Mouse (Mus musculus) ES-CJ7 (cell line): ENCODE measurements at regions not wholly inside any gene's neighbourhood (a gene's known extent, or its start where the extent isn't known, plus 50 kb on each side); places are given as distances from the start of the nearest gene placed in this dataset.

Experiments used
- DNase-seq: peaks from one replicate; pipeline ENCODE4 v3.0.0; 2011; ENCODE audit warnings: low read depth, low spot score

- no peak for DNase-seq
Observed at GRCm38 (mm10) chr3:66433216-66433615, 136.6 kb upstream of the Veph1 start.

- DNase-seq, result no peak
Observed at GRCm38 (mm10) chr3:66430187-66430586, 133.6 kb upstream of the Veph1 start.

DNA sequence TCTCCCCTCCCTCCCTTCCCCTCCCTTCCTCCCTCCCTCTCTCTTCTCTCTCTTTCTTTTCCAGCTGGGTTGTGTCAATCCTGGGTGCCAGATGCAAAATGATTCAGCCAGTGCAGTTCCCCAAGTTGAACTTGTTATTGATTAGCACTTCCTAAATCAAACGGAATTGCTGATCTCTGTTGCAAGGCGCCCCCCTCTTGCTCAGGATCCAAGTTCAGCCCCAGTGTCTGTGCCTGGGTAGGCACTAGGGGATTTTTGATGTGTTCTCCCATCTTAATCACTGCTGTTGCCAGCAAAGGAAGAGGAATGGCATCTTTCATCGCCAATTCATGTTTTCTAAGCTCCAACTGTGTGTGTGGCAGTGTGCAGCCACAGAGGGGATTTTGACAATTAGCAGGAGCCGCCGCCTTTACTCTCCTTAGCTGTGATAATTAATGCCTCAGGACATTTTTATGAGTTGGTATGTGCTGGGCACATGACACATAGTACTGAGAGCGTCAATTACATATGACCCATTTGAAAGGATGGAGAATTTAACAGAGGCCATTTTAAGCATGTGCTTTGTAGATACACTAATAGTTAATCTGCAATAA, 125.9 kb upstream of the Veph1 start:
- no peak for DNase-seq

DNA sequence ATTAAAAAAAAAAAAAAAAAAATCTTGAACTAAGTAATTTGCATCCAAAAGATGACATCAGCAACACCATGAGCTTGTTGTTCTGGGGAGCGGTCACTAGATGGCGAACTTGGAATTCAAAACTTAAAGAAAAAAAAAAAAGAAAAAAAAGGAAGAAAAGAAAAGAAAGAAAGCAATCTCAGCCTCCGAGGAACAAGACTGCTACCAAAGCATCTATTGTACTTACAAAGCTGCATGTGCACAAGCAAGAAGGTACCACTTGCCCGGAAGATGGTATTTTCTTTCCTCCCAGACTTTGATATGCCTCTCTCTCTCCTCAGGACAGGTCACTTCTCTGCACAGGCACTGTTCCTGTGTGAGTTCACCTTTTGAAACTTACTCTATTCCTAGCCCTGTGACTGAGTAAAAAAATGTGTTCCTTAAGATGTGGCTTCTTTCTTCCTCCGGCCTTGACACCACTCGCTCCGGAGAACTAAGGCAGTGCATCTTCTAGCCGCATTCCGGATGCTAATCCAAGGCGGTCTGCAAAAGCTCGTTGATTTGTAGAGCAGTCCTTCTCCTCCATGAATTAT, 114.2 kb upstream of the Veph1 start:
- peak; percentile 20 for DNase-seq

DNA sequence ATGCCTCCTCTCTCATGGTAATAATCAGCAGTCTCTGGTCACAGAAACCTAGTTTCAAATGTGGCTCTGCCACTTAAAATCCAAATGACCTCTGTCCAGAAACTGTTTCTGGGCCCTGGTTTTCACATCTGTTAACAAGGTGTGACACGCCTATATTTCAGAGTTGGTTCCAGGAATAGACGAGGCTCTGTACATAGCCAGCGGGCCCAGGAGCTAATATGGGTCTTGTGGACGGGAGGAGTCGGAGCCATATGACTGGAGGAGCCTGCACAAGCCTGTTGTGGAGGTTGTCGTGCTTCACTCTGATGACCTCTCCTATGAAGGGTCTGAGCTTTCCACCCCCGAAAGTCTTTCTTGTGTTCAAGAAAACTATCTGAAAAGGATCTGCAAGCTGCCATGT, 112.2 kb upstream of the Veph1 start:
- DNase-seq, result no peak

DNA sequence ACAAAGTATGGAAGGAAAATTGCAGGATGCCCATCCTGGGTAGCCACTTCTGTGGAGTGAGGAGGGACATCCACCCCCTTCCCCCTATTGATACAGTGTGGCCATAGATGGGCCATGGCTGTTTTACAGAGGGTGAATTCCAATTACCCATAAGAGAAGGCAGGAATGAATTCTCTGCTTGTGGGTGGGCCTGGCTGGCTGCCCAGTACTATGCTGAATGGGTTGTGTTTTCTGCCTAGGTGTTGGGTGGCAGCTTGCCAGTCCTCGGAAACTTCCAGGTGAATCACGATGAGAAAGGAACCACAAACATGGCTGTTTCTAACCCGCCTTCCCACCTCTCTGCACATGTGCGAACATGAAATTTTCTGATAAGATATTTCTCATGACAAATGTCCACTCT, 109.0 kb upstream of the Veph1 start:
- DNase-seq, result no peak

GRCm38 (mm10) chr3:66403707-66404106, 107.1 kb upstream of the Veph1 start:
- no peak for DNase-seq

GRCm38 (mm10) chr3:66400791-66401568, 104.3 kb upstream of the Veph1 start:
- no peak for DNase-seq

GRCm38 (mm10) chr3:66398214-66399150, 101.8 kb upstream of the Veph1 start:
- DNase-seq, result peak; percentile 28

- no peak for DNase-seq
Observed at GRCm38 (mm10) chr3:66375088-66375910, 78.7 kb upstream of the Veph1 start.

DNA sequence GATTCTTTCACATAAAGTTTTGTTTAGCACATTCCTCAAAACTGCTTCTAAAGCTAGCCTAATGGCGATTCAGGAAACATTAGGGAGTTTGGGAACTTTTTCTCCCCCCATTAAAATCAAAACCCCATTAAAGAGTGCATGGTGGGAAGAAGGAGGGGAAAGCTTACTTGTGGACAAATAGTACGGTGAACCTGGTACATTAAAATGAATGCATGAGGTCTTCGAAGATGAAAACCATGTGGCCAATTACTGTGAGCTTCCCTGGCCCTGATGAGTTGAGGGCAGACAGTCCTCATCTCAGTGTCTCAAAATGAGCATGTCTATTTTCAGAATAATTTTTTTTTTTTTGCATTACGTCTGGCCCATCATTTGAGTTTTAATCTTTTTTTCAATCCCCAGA, 78.0 kb upstream of the Veph1 start:
- DNase-seq, result no peak

DNA sequence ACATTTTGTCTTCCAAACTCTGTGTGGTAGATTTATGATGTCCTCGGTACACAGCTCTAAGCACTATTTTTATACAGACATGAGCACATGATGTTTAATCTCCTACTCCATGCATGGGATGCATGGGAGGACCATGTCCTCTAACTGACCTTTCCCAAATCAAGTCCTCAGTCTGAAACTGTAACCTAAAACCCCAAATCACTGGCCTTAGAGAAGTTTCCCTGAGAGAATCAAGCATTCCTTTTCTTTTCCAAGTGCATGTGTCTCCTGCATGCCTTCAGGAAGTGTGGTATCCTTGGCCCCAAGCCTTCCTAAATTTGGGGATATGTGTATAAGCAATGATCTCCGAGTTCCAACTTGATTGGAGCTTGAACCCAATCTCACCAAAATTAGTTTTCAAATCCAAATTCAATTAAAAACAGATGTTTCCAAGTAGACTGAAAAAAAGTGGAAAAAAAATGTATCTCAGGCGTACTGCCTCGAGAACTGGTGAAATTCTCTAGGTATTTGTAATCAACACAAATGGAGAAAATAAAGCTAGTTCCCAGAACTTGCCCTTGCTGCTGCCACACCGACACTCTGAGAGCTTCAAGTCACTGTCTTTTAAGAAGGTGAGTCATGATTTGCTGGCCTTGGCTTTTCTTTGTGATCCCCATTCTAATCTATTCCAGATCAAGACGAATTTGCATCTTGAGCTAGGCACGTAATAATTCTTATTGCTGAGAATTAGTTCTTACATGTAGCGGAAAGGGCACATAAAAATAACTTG, 77.4 kb upstream of the Veph1 start:
- no peak for DNase-seq
